Comparison of ENCODE assay signal across 27 mouse cellular contexts in the genomic region with DNA sequence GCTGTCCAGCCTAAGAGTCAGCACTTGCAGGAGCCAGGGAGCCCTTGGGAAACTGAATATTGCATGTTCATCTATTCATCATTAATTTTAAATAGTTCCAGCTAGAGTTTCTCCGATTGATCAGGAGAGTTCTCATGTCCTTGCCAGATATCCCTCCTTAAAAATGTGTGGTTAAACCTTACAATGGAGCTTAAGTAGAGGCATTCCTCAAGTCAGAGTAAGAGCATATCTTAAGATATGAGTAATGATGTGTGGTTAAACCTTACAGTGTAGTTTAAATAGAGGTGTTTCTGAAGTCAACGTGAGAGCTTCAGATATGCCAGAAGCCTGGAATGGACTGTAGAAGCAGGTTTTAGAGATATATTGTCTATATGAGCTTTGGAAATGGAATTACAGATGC.
"Had no signal": no experiment of that assay in that cellular context is flagged by ENCODE, and none has a peak within 500 bp of the region (broad histone marks: within the 10 kb centered on the region; RNA-seq: fewer than 3 reads in every experiment).

No protein-coding gene starts in this region.

- H3K4me2 ChIP-seq: embryonic facial prominence, embryonic 12.5 days; embryonic facial prominence, embryonic 13.5 days; embryonic facial prominence, embryonic 15.5 days; forebrain, embryonic 12.5 days; forebrain, embryonic 13.5 days; forebrain, embryonic 15.5 days; heart, embryonic 11.5 days had no signal

- H3K9me3 ChIP-seq: embryonic facial prominence, embryonic 10.5 days; embryonic facial prominence, embryonic 12.5 days; embryonic facial prominence, embryonic 13.5 days; embryonic facial prominence, embryonic 15.5 days; forebrain, embryonic 10.5 days; forebrain, embryonic 12.5 days; forebrain, embryonic 13.5 days; forebrain, embryonic 15.5 days; heart, embryonic 10.5 days had no signal

- DNase-seq: cerebellum, adult 9-10 months; cerebellum, adult 9-11 months; cerebellum, postnatal 14 days; cerebellum, postnatal 25 days; cerebellum, postnatal 36 days; embryo, embryonic 11 days; forebrain, postnatal 0 days; gastrocnemius, adult 2 months; gastrocnemius, postnatal 10 days; gastrocnemius, postnatal 14 days; gastrocnemius, postnatal 25 days; gastrocnemius, postnatal 36 days; heart, adult 18-20 months; heart, adult 2 months had no signal

- H3K36me3 ChIP-seq: embryonic facial prominence, embryonic 10.5 days; embryonic facial prominence, embryonic 12.5 days; embryonic facial prominence, embryonic 13.5 days; embryonic facial prominence, embryonic 15.5 days; forebrain, embryonic 10.5 days; forebrain, embryonic 12.5 days; forebrain, embryonic 15.5 days; heart, embryonic 10.5 days had no signal

- H3K4me3 ChIP-seq: embryonic facial prominence, embryonic 10.5 days; embryonic facial prominence, embryonic 12.5 days; embryonic facial prominence, embryonic 13.5 days; embryonic facial prominence, embryonic 15.5 days; erythroblast, embryonic 14.5 days; forebrain, embryonic 10.5 days; forebrain, embryonic 12.5 days; forebrain, embryonic 13.5 days; forebrain, embryonic 15.5 days; gastrocnemius, adult 2 months; heart, adult 2 months; heart, embryonic 10.5 days had no signal

- ATAC-seq: forebrain, embryonic 13.5 days; forebrain, embryonic 14.5 days; forebrain, embryonic 15.5 days; forebrain, embryonic 16.5 days; forebrain, postnatal 0 days had no signal

- H3K27ac ChIP-seq: embryonic facial prominence, embryonic 10.5 days; embryonic facial prominence, embryonic 12.5 days; embryonic facial prominence, embryonic 13.5 days; embryonic facial prominence, embryonic 15.5 days; forebrain, embryonic 10.5 days; forebrain, embryonic 12.5 days; forebrain, embryonic 13.5 days; forebrain, embryonic 15.5 days; gastrocnemius, adult 2 months; heart, adult 2 months; heart, embryonic 10.5 days had no signal

- H3K4me1 ChIP-seq: embryonic facial prominence, embryonic 10.5 days; embryonic facial prominence, embryonic 12.5 days; embryonic facial prominence, embryonic 13.5 days; embryonic facial prominence, embryonic 15.5 days; forebrain, embryonic 10.5 days; forebrain, embryonic 12.5 days; forebrain, embryonic 13.5 days; forebrain, embryonic 15.5 days; heart, embryonic 10.5 days had no signal

- H3K9ac ChIP-seq: embryonic facial prominence, embryonic 12.5 days; embryonic facial prominence, embryonic 13.5 days; embryonic facial prominence, embryonic 15.5 days; forebrain, embryonic 12.5 days; forebrain, embryonic 13.5 days; forebrain, embryonic 15.5 days; forebrain, postnatal 0 days had no signal

- H3K27me3 ChIP-seq: embryonic facial prominence, embryonic 12.5 days; embryonic facial prominence, embryonic 13.5 days; embryonic facial prominence, embryonic 15.5 days; forebrain, embryonic 12.5 days; forebrain, embryonic 13.5 days; forebrain, embryonic 15.5 days had no signal
